In genomic region chr16:87853451-87854085, GRCm38 (mm10) we compare ENCODE assay signal across 32 mouse cellular contexts.
"Had no signal": no experiment of that assay in that cellular context is flagged by ENCODE, and none has a peak within 500 bp of the region (broad histone marks: within the 10 kb centered on the region; RNA-seq: fewer than 3 reads in every experiment).

No protein-coding gene starts in this region.

- H3K4me2 ChIP-seq: heart, embryonic 11.5 days; heart, embryonic 12.5 days; heart, embryonic 13.5 days; heart, embryonic 15.5 days; hindbrain, embryonic 12.5 days; hindbrain, embryonic 13.5 days; hindbrain, embryonic 15.5 days; kidney, embryonic 15.5 days had no signal

- H3K27me3 ChIP-seq: heart, embryonic 12.5 days; heart, embryonic 13.5 days; heart, embryonic 15.5 days; hindbrain, embryonic 12.5 days; hindbrain, embryonic 13.5 days; hindbrain, embryonic 15.5 days; kidney, embryonic 15.5 days had no signal

- H3K27ac ChIP-seq: heart, adult 2 months; heart, embryonic 10.5 days; heart, embryonic 13.5 days; heart, embryonic 15.5 days; hindbrain, embryonic 10.5 days; hindbrain, embryonic 12.5 days; hindbrain, embryonic 13.5 days; hindbrain, embryonic 15.5 days; hindbrain, postnatal 0 days; kidney, embryonic 15.5 days; kidney, postnatal 0 days; layer of hippocampus, adult 2 months; left cerebral cortex, adult 2 months had no signal

- H3K9ac ChIP-seq: heart, embryonic 12.5 days; heart, embryonic 13.5 days; heart, embryonic 15.5 days; hindbrain, embryonic 12.5 days; hindbrain, embryonic 13.5 days; hindbrain, embryonic 15.5 days; kidney, embryonic 15.5 days had no signal

- H3K4me1 ChIP-seq: heart, embryonic 10.5 days; heart, embryonic 12.5 days; heart, embryonic 13.5 days; heart, embryonic 15.5 days; hindbrain, embryonic 10.5 days; hindbrain, embryonic 12.5 days; hindbrain, embryonic 13.5 days; hindbrain, embryonic 15.5 days; kidney, embryonic 15.5 days had no signal

- H3K9me3 ChIP-seq: heart, embryonic 10.5 days; heart, embryonic 12.5 days; heart, embryonic 13.5 days; heart, embryonic 15.5 days; hindbrain, embryonic 10.5 days; hindbrain, embryonic 12.5 days; hindbrain, embryonic 15.5 days; kidney, embryonic 15.5 days had no signal

- H3K4me3 ChIP-seq: heart, adult 2 months; heart, embryonic 10.5 days; heart, embryonic 12.5 days; heart, embryonic 13.5 days; heart, embryonic 15.5 days; hindbrain, embryonic 10.5 days; hindbrain, embryonic 12.5 days; hindbrain, embryonic 13.5 days; hindbrain, embryonic 15.5 days; kidney, embryonic 15.5 days; layer of hippocampus, adult 2 months; left cerebral cortex, adult 2 months had no signal

- ATAC-seq: hindbrain, embryonic 16.5 days; hindbrain, postnatal 0 days; inflammation-experienced regulatory T-cells, adult 6 months had no signal

- DNase-seq: heart, adult 2 months; heart, postnatal 10 days; heart, postnatal 14 days; heart, postnatal 36 days; kidney, adult 11 months; kidney, adult 18-20 months; kidney, adult 2 months; kidney, adult 8-10 months; kidney, adult 9 months; kidney, postnatal 10 days; kidney, postnatal 14 days; kidney, postnatal 25 days; kidney, postnatal 36 days; kidney, postnatal 4 days; layer of hippocampus, adult 9-11 months; layer of hippocampus, postnatal 36 days had no signal

- H3K36me3 ChIP-seq: heart, embryonic 10.5 days; heart, embryonic 12.5 days; heart, embryonic 13.5 days; heart, embryonic 15.5 days; hindbrain, embryonic 10.5 days; hindbrain, embryonic 12.5 days; hindbrain, embryonic 13.5 days; hindbrain, embryonic 15.5 days; kidney, embryonic 15.5 days had no signal
